Mouse (Mus musculus): ENCODE data around the gene Arid3a. TPM values are rescaled to one million over a fixed set of nuclear protein-coding genes. Genes with fewer than 3 reads are reported as not detected.

Arid3a gene
- total and polyA plus RNA-seq, 2 experiments, result 0.37 to 0.69 TPM

DNA sequence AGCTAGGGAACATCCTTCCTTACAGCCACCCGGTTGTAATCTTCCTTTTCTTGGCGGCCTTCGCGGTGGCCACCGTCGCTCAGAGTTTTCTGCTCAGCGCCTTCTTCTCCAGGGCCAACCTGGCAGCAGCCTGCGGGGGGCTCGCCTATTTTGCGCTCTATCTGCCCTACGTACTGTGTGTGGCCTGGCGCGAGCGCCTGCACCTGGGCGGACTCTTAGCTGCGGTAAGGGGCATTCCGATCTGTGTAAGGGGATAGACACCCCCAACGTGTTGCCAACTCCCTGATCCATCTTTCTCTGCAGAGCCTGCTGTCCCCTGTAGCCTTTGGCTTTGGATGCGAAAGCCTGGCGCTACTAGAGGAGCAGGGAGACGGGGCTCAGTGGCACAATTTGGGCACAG is 76.0 kb downstream of the Arid3a start:
- Histone ChIP-seq H3K27ac (replicated peaks; ENCODE audit: insufficient read depth, low read depth, low read length) (no peak overlapping the region; the same call in 1 of the 2 replicates), H3K36me3 (ENCODE audit: control insufficient read depth, insufficient read depth, low read length) (no peaks in the 10 kb centered on the region), H3K4me1 (ENCODE audit: control insufficient read depth, insufficient read depth, low read length) (no peaks in the 10 kb centered on the region), H3K9ac (ENCODE audit: low read depth, low read length) (no peak overlapping the region), H3K4me3 (ENCODE audit: insufficient read depth, low read depth, low read length) (no peak overlapping the region), H3K27me3 (ENCODE audit: control insufficient read depth, insufficient read depth, low read length) (no peaks in the 10 kb centered on the region), H3K79me2 (ENCODE audit: control insufficient read depth, insufficient read depth, low read length) (no peaks in the 10 kb centered on the region)
- DNase-seq (ENCODE audit: extremely low read depth, low read depth, low spot score), result no peak
- 45% methylated on average over 21 of the region's 21 CpGs for WGBS
- TF ChIP-seq CTCF (IDR thresholded peaks at IDR 0.05; ENCODE audit: low read depth, low read length) (no peak), POLR2A (IDR thresholded peaks at IDR 0.05; ENCODE audit: extremely low read depth, insufficient read depth, low read length) (no peak)

DNA sequence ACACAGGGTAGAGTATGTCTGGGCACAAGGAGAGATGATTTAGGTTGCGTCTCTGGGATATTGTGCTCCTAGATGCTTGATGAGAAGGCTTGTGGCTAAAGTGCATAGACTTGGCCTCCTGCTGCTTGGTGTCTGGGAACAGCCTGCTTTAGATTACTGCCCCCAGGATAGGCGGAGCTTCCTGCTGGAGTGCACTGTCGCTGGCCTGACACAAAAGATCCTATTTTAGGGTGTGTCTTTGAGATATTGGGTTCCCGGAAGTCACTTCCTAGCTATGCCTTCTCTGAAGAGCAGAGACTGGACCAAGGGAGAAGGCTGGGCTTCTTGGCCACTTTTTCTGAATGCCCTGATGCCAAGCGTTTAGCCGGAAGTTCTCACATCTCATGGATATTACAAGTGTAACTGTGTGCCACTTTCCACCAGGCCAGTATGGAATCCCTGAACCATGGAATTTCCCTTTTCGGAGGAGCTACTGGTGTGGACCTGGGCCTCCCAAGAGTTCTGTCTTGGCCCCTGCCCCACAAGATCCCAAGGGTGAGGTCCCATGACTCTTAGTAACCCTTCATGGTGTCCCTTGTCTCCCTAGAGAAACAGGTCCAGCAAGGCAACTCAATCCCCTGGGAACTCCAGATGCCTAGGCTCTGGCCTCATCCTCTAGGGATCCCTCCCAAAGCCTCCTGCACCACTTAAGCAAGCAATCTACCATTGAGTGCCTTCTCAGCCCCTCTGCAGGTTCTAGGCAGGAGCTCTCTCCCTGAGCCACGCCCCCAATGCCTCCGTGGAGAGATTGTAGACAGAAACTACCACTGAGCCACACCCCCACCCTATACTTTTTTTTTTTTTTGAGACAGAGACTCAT is 76.8 kb downstream of the Arid3a start:
- H3K36me3 ChIP-seq (ENCODE audit: control insufficient read depth, insufficient read depth, low read length), result no peaks in the 10 kb centered on the region
- H3K9ac ChIP-seq (ENCODE audit: low read depth, low read length), result no peak overlapping the region
- no peak for DNase-seq (ENCODE audit: extremely low read depth, low read depth, low spot score)
- TF ChIP-seq POLR2A (IDR thresholded peaks at IDR 0.05; ENCODE audit: extremely low read depth, insufficient read depth, low read length), result no peak
- TF ChIP-seq CTCF (IDR thresholded peaks at IDR 0.05; ENCODE audit: low read depth, low read length), result no peak
- H3K4me1 ChIP-seq (ENCODE audit: control insufficient read depth, insufficient read depth, low read length), result no peaks in the 10 kb centered on the region
- no peak overlapping the region for H3K4me3 ChIP-seq (ENCODE audit: insufficient read depth, low read depth, low read length)
- no peaks in the 10 kb centered on the region for H3K79me2 ChIP-seq (ENCODE audit: control insufficient read depth, insufficient read depth, low read length)
- peak overlapping the region; percentile 34 for H3K27ac ChIP-seq (replicated peaks; ENCODE audit: insufficient read depth, low read depth, low read length)
- 60% methylated on average over 9 of the region's 9 CpGs for WGBS
- H3K27me3 ChIP-seq (ENCODE audit: control insufficient read depth, insufficient read depth, low read length), result no peaks in the 10 kb centered on the region

GRCm38 (mm10) chr10:80004233-80004705 is 77.4 kb downstream of the Arid3a start:
- H3K4me3 ChIP-seq (ENCODE audit: insufficient read depth, low read depth, low read length), result no peak overlapping the region
- H3K36me3 ChIP-seq (ENCODE audit: control insufficient read depth, insufficient read depth, low read length), result no peaks in the 10 kb centered on the region
- TF ChIP-seq CTCF (IDR thresholded peaks at IDR 0.05; ENCODE audit: low read depth, low read length), result no peak
- no peak for TF ChIP-seq POLR2A (IDR thresholded peaks at IDR 0.05; ENCODE audit: extremely low read depth, insufficient read depth, low read length)
- no peak for DNase-seq (ENCODE audit: extremely low read depth, low read depth, low spot score)
- no peaks in the 10 kb centered on the region for H3K4me1 ChIP-seq (ENCODE audit: control insufficient read depth, insufficient read depth, low read length)
- H3K27me3 ChIP-seq (ENCODE audit: control insufficient read depth, insufficient read depth, low read length), result no peaks in the 10 kb centered on the region
- H3K27ac ChIP-seq (replicated peaks; ENCODE audit: insufficient read depth, low read depth, low read length), result no peak overlapping the region
- WGBS, result 78% methylated on average over 8 of the region's 8 CpGs
- H3K79me2 ChIP-seq (ENCODE audit: control insufficient read depth, insufficient read depth, low read length), result no peaks in the 10 kb centered on the region
- H3K9ac ChIP-seq (ENCODE audit: low read depth, low read length), result no peak overlapping the region

Other genes with a start within 250 kb of the Arid3a start
Only the 30 nearest of the 35 such genes appear.
- gene Hcn2, start 210.4 kb upstream of the Arid3a start, total RNA-seq (2014; rRNA removed), result 0.09 and 0.13 TPM in 2 replicates
- gene Hcn2, start 210.4 kb upstream of the Arid3a start, polyA plus RNA-seq (2012; rRNA removed), result 0.45 and 0.67 TPM in 2 replicates
- gene Polrmt, start 180.5 kb upstream of the Arid3a start, total RNA-seq (2014; rRNA removed), result 7.7 and 12.8 TPM in 2 replicates
- 32.7 and 42.4 TPM in 2 replicates for gene Polrmt, start 180.5 kb upstream of the Arid3a start, polyA plus RNA-seq (2012; rRNA removed)
- gene Fgf22, start 172.0 kb upstream of the Arid3a start, total RNA-seq (2014; rRNA removed), result not detected in 2 replicates
- gene Fgf22, start 172.0 kb upstream of the Arid3a start, polyA plus RNA-seq (2012; rRNA removed), result not detected in 2 replicates
- 7.6 and 11.7 TPM in 2 replicates for gene Rnf126, start 160.1 kb upstream of the Arid3a start, total RNA-seq (2014; rRNA removed)
- gene Rnf126, start 160.1 kb upstream of the Arid3a start, polyA plus RNA-seq (2012; rRNA removed), result 65.1 and 70.6 TPM in 2 replicates
- gene Fstl3, start 149.8 kb upstream of the Arid3a start, total RNA-seq (2014; rRNA removed), result 0.09 and 0.27 TPM in 2 replicates
- gene Fstl3, start 149.8 kb upstream of the Arid3a start, polyA plus RNA-seq (2012; rRNA removed), result 0.18 and 0.60 TPM in 2 replicates
- gene Prss57, start 136.1 kb upstream of the Arid3a start, total RNA-seq (2014; rRNA removed), result not detected in 2 replicates
- gene Prss57, start 136.1 kb upstream of the Arid3a start, polyA plus RNA-seq (2012; rRNA removed), result not detected in 2 replicates
- gene Palm, start 133.5 kb upstream of the Arid3a start, total RNA-seq (2014; rRNA removed), result 0.81 and 0.92 TPM in 2 replicates
- 1.9 and 3.0 TPM in 2 replicates for gene Palm, start 133.5 kb upstream of the Arid3a start, polyA plus RNA-seq (2012; rRNA removed)
- gene Misp, start 106.1 kb upstream of the Arid3a start, total RNA-seq (2014; rRNA removed), result 0.18 and 0.40 TPM in 2 replicates
- 0.16 and 0.51 TPM in 2 replicates for gene Misp, start 106.1 kb upstream of the Arid3a start, polyA plus RNA-seq (2012; rRNA removed)
- gene Ptbp1, start 72.6 kb upstream of the Arid3a start, total RNA-seq (2014; rRNA removed), result 43.9 and 86.1 TPM in 2 replicates
- 77.6 and 103 TPM in 2 replicates for gene Ptbp1, start 72.6 kb upstream of the Arid3a start, polyA plus RNA-seq (2012; rRNA removed)
- gene Prtn3, start 52.6 kb upstream of the Arid3a start, total RNA-seq (2014; rRNA removed), result 0.40 TPM in 1 of 2 replicates, not detected in the other
- gene Prtn3, start 52.6 kb upstream of the Arid3a start, polyA plus RNA-seq (2012; rRNA removed), result 0.20 and 1.1 TPM in 2 replicates
- under 0.01 TPM in 1 of 2 replicates, not detected in the other for gene Plppr3, start 52.4 kb upstream of the Arid3a start, total RNA-seq (2014; rRNA removed)
- 0.38 and 0.47 TPM in 2 replicates for gene Plppr3, start 52.4 kb upstream of the Arid3a start, polyA plus RNA-seq (2012; rRNA removed)
- gene Elane, start 40.8 kb upstream of the Arid3a start, total RNA-seq (2014; rRNA removed), result 0.20 TPM in 1 of 2 replicates, not detected in the other
- 0.12 and 0.15 TPM in 2 replicates for gene Elane, start 40.8 kb upstream of the Arid3a start, polyA plus RNA-seq (2012; rRNA removed)
- gene Cfd, start 36.2 kb upstream of the Arid3a start, total RNA-seq (2014; rRNA removed), result 5.7 and 11.3 TPM in 2 replicates
- 0.37 and 0.98 TPM in 2 replicates for gene Cfd, start 36.2 kb upstream of the Arid3a start, polyA plus RNA-seq (2012; rRNA removed)
- 5.9 and 8.2 TPM in 2 replicates for gene Med16, start 18.1 kb upstream of the Arid3a start, total RNA-seq (2014; rRNA removed)
- gene Med16, start 18.1 kb upstream of the Arid3a start, polyA plus RNA-seq (2012; rRNA removed), result 29.9 and 30.6 TPM in 2 replicates
- not detected in 2 replicates for gene Gm26602, start 16.2 kb upstream of the Arid3a start, total RNA-seq (2014; rRNA removed)
- gene Gm26602, start 16.2 kb upstream of the Arid3a start, polyA plus RNA-seq (2012; rRNA removed), result not detected in 2 replicates
- 0.18 and 0.60 TPM in 2 replicates for gene Kiss1r, start 10.1 kb upstream of the Arid3a start, total RNA-seq (2014; rRNA removed)
- gene Kiss1r, start 10.1 kb upstream of the Arid3a start, polyA plus RNA-seq (2012; rRNA removed), result 1.5 and 1.9 TPM in 2 replicates
- gene R3hdm4, start 5.8 kb upstream of the Arid3a start, total RNA-seq (2014; rRNA removed), result 12.4 and 15.5 TPM in 2 replicates
- 78.8 and 80.0 TPM in 2 replicates for gene R3hdm4, start 5.8 kb upstream of the Arid3a start, polyA plus RNA-seq (2012; rRNA removed)
- 24.8 TPM in 2 replicates for gene Wdr18, start 33.1 kb downstream of the Arid3a start, total RNA-seq (2014; rRNA removed)
- gene Wdr18, start 33.1 kb downstream of the Arid3a start, polyA plus RNA-seq (2012; rRNA removed), result 59.8 and 63.3 TPM in 2 replicates
- 0.18 TPM in 1 of 2 replicates, not detected in the other for gene Grin3b, start 43.7 kb downstream of the Arid3a start, total RNA-seq (2014; rRNA removed)
- gene Grin3b, start 43.7 kb downstream of the Arid3a start, polyA plus RNA-seq (2012; rRNA removed), result 0.45 TPM in 2 replicates
- gene Tmem259, start 57.3 kb downstream of the Arid3a start, total RNA-seq (2014; rRNA removed), result 35.7 and 51.7 TPM in 2 replicates
- gene Tmem259, start 57.3 kb downstream of the Arid3a start, polyA plus RNA-seq (2012; rRNA removed), result 223 and 259 TPM in 2 replicates
- 5.2 and 6.4 TPM in 2 replicates for gene Cnn2, start 61.5 kb downstream of the Arid3a start, total RNA-seq (2014; rRNA removed)
- 6.9 and 9.8 TPM in 2 replicates for gene Cnn2, start 61.5 kb downstream of the Arid3a start, polyA plus RNA-seq (2012; rRNA removed)
- 1.4 and 1.9 TPM in 2 replicates for gene Abca7, start 69.5 kb downstream of the Arid3a start, total RNA-seq (2014; rRNA removed)
- 3.2 and 3.4 TPM in 2 replicates for gene Abca7, start 69.5 kb downstream of the Arid3a start, polyA plus RNA-seq (2012; rRNA removed)
- 4.5 and 4.6 TPM in 2 replicates for gene Arhgap45, start 89.6 kb downstream of the Arid3a start, total RNA-seq (2014; rRNA removed)
- gene Arhgap45, start 89.6 kb downstream of the Arid3a start, polyA plus RNA-seq (2012; rRNA removed), result 7.7 and 10.9 TPM in 2 replicates
- 26.4 and 39.1 TPM in 2 replicates for gene Polr2e, start 112.8 kb downstream of the Arid3a start, total RNA-seq (2014; rRNA removed)
- 71.1 and 74.6 TPM in 2 replicates for gene Polr2e, start 112.8 kb downstream of the Arid3a start, polyA plus RNA-seq (2012; rRNA removed)
- 712 and 752 TPM in 2 replicates for gene Gpx4, start 120.1 kb downstream of the Arid3a start, total RNA-seq (2014; rRNA removed)
- gene Gpx4, start 120.1 kb downstream of the Arid3a start, polyA plus RNA-seq (2012; rRNA removed), result 535 and 559 TPM in 2 replicates
- gene Sbno2, start 178.5 kb downstream of the Arid3a start, total RNA-seq (2014; rRNA removed), result 8.9 and 11.8 TPM in 2 replicates
- gene Sbno2, start 178.5 kb downstream of the Arid3a start, polyA plus RNA-seq (2012; rRNA removed), result 19.2 and 25.9 TPM in 2 replicates
- gene Stk11, start 188.8 kb downstream of the Arid3a start, total RNA-seq (2014; rRNA removed), result 71.5 and 75.0 TPM in 2 replicates
- 96.8 and 110 TPM in 2 replicates for gene Stk11, start 188.8 kb downstream of the Arid3a start, polyA plus RNA-seq (2012; rRNA removed)
- gene Atp5d, start 211.6 kb downstream of the Arid3a start, total RNA-seq (2014; rRNA removed), result 144 and 218 TPM in 2 replicates
- 1,387 and 1,558 TPM in 2 replicates for gene Atp5d, start 211.6 kb downstream of the Arid3a start, polyA plus RNA-seq (2012; rRNA removed)
- 0.47 and 0.55 TPM in 2 replicates for gene Cbarp, start 213.8 kb downstream of the Arid3a start, total RNA-seq (2014; rRNA removed)
- 1.2 TPM in 2 replicates for gene Cbarp, start 213.8 kb downstream of the Arid3a start, polyA plus RNA-seq (2012; rRNA removed)
- 6.9 and 11.6 TPM in 2 replicates for gene Midn, start 221.2 kb downstream of the Arid3a start, total RNA-seq (2014; rRNA removed)
- 27.4 and 38.8 TPM in 2 replicates for gene Midn, start 221.2 kb downstream of the Arid3a start, polyA plus RNA-seq (2012; rRNA removed)

Measured in liver, adult 2 months (tissue).